Mouse (Mus musculus): ENCODE data around the gene Naa16. TPM values are rescaled to one million over a fixed set of nuclear protein-coding genes. Genes with fewer than 3 reads are reported as not detected.
"Not testable (repeated sequence)": the region's sequence is repeated elsewhere in the genome, so short reads cannot be mapped to it uniquely, and the experiment has no call there.

The Naa16 gene
- polyA plus RNA-seq (2012; fragmentation: generic; extraction: Trizol), result 3.6 TPM

DNA sequence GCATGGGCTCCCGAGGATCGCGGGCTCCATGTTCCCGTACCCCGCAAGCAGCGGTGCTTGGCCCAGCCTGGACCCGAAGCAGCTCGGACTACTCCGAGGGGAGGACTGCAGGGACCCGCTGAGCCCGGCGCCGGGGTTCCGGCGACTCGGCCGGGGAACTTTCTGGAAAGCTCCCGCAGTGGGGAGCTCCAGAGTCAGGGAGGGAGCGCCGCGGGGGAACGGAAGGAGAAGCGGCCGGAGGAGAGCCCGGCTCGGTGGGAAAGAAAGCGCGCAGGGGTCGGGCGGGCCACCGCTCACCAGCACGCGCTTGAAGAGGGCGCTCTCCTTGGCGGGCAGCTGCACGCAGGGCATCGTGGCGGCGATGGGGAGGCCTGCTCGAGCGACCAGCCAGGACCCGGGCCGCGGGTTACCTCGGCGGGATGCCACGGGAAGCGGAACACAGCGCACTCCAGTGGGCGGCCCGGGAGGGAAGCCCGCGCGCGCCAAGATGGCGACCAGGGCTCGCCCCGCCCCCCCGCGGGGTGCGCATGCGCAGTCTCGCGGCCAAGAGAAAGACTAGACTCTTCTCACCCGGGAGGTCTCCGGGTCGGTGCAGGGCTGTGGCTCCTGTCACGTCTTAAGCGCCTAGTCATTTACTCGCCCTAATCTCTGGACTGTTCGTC is at the start of gene Naa16:
TSS of gene Naa16 (minus strand) at position 514 of the 662 bp plus-strand sequence.
- peak within 1 kb of the TSS; percentile 66 for H3K4me3 ChIP-seq
- peak; percentile 54 for TF ChIP-seq SRF (IDR thresholded peaks at IDR 0.05; ENCODE audit: control insufficient read depth, insufficient read length, low read depth)
- TF ChIP-seq USF1 (IDR thresholded peaks at IDR 0.05; ENCODE audit: low read depth), result no peak
- no peak for TF ChIP-seq MAX (IDR thresholded peaks at IDR 0.05; ENCODE audit: low read depth)
- TF ChIP-seq REST (IDR thresholded peaks at IDR 0.05; ENCODE audit: insufficient read depth, insufficient read length), result no peak
- peak in 2 of 3 experiments; percentile 65 to 76 for TF ChIP-seq MYOG (IDR thresholded peaks at IDR 0.05; ENCODE audit: control insufficient read depth in 1 of 3, insufficient read depth in 1 of 3, insufficient read length in 2 of 3, low read depth in 2 of 3)
- peak; percentile 93 for TF ChIP-seq POLR2AphosphoS2 (IDR thresholded peaks at IDR 0.05; ENCODE audit: insufficient read length, low read depth)
- TF ChIP-seq POLR2A (IDR thresholded peaks at IDR 0.05; ENCODE audit: insufficient read length, low read depth), result peak; percentile 95
- TF ChIP-seq TCF12 (IDR thresholded peaks at IDR 0.05; ENCODE audit: insufficient read depth, poor library complexity, severe bottlenecking), result no peak
- peak in 2 of 3 experiments; percentile 49 to 62 for TF ChIP-seq MYOD1 (IDR thresholded peaks at IDR 0.05; ENCODE audit: control insufficient read depth in 1 of 3, insufficient read length in 2 of 3, low read depth in 2 of 3)
- TF ChIP-seq TCF3 (IDR thresholded peaks at IDR 0.05; ENCODE audit: insufficient read length, low read depth), result peak; percentile 35
- no peak for TF ChIP-seq CEBPB (IDR thresholded peaks at IDR 0.05; ENCODE audit: insufficient read depth, poor library complexity, severe bottlenecking)
- TF ChIP-seq E2F4 (IDR thresholded peaks at IDR 0.05; ENCODE audit: insufficient read depth), result peak; percentile 59
- peaks cover 47% of the 10 kb centered on the region for H3K79me2 ChIP-seq (ENCODE audit: control insufficient read depth, insufficient read depth)
- peaks cover 5% of the 10 kb centered on the region for H3K36me3 ChIP-seq (ENCODE audit: control insufficient read depth, insufficient read depth)
- H3K27me3 ChIP-seq (ENCODE audit: control insufficient read depth, insufficient read depth, insufficient read length), result no peaks in the 10 kb centered on the region
- peak within 1 kb of the TSS; percentile 77 for H3K4me2 ChIP-seq (ENCODE audit: low read depth)
- peak within 1 kb of the TSS; percentile 94 for H3ac ChIP-seq (ENCODE audit: control insufficient read depth, insufficient read length)

DNA sequence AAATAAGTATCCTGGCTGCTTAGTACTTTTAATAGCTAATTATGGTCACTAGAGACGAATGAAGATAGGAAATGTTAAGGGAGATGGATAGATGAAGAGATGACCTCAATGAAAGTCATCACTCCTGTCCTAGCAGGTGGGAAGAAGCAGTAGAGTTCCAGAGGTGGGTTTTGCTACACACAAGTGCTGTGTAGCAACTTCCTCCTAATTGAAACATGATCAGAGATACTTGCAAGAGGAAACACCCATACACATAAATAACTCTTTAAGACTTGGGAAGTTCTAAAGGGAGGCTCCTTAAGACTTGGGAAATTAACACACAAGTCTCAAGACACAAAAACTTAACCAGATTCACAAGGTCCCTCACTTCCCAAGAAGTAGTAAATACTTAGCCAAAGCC is 43.5 kb upstream of the Naa16 start:
- Histone ChIP-seq H3K27me3 (ENCODE audit: control insufficient read depth, insufficient read depth, insufficient read length) (no peaks in the 10 kb centered on the region), H3K36me3 (ENCODE audit: control insufficient read depth, insufficient read depth) (no peaks in the 10 kb centered on the region), H3K4me2 (ENCODE audit: low read depth) (no peak overlapping the region), H3K4me3 (no peak overlapping the region), H3ac (ENCODE audit: control insufficient read depth, insufficient read length) (no peak overlapping the region), H3K79me2 (ENCODE audit: control insufficient read depth, insufficient read depth) (no peaks in the 10 kb centered on the region)
- TF ChIP-seq POLR2AphosphoS2 (IDR thresholded peaks at IDR 0.05; ENCODE audit: insufficient read length, low read depth) (no peak), MAX (IDR thresholded peaks at IDR 0.05; ENCODE audit: low read depth) (no peak), REST (IDR thresholded peaks at IDR 0.05; ENCODE audit: insufficient read depth, insufficient read length) (no peak), MYOD1 (IDR thresholded peaks at IDR 0.05; ENCODE audit: control insufficient read depth in 1 of 3, insufficient read length in 2 of 3, low read depth in 2 of 3) (no peak), POLR2A (IDR thresholded peaks at IDR 0.05; ENCODE audit: insufficient read length, low read depth) (no peak), MYOG (IDR thresholded peaks at IDR 0.05; ENCODE audit: control insufficient read depth in 1 of 3, insufficient read depth in 1 of 3, insufficient read length in 2 of 3, low read depth in 2 of 3) (no peak), E2F4 (IDR thresholded peaks at IDR 0.05; ENCODE audit: insufficient read depth) (no peak), CEBPB (IDR thresholded peaks at IDR 0.05; ENCODE audit: insufficient read depth, poor library complexity, severe bottlenecking) (no peak), TCF3 (IDR thresholded peaks at IDR 0.05; ENCODE audit: insufficient read length, low read depth) (no peak), USF1 (IDR thresholded peaks at IDR 0.05; ENCODE audit: low read depth) (no peak), TCF12 (IDR thresholded peaks at IDR 0.05; ENCODE audit: insufficient read depth, poor library complexity, severe bottlenecking) (no peak), SRF (IDR thresholded peaks at IDR 0.05; ENCODE audit: control insufficient read depth, insufficient read length, low read depth) (no peak)

DNA sequence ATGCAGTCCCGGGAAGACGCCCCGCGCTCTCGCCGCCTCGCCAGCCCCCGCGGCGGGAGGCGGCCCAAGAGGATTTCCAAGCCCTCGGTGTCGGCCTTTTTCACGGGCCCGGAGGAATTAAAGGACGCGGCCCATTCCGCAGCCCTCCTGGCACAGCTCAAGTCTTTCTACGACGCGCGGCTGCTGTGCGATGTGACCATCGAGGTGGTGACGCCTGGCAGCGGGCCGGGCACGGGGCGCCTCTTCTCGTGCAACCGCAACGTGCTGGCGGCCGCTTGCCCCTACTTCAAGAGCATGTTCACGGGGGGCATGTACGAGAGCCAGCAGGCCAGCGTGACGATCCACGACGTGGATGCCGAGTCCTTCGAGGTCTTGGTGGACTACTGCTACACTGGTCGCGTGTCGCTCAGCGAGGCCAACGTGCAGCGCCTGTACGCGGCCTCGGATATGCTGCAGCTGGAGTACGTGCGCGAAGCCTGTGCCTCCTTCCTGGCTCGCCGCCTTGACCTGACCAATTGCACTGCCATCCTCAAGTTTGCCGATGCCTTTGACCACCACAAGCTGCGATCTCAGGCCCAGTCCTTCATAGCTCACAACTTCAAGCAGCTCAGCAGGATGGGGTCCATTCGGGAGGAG is 36.3 kb upstream of the Naa16 start:
- not testable (repeated sequence) for H3K36me3 ChIP-seq (ENCODE audit: control insufficient read depth, insufficient read depth); H3K27me3 ChIP-seq (ENCODE audit: control insufficient read depth, insufficient read depth, insufficient read length); H3K4me2 ChIP-seq (ENCODE audit: low read depth); H3K79me2 ChIP-seq (ENCODE audit: control insufficient read depth, insufficient read depth); H3ac ChIP-seq (ENCODE audit: control insufficient read depth, insufficient read length)
- H3K4me3 ChIP-seq, result peak overlapping the region; percentile 17

DNA sequence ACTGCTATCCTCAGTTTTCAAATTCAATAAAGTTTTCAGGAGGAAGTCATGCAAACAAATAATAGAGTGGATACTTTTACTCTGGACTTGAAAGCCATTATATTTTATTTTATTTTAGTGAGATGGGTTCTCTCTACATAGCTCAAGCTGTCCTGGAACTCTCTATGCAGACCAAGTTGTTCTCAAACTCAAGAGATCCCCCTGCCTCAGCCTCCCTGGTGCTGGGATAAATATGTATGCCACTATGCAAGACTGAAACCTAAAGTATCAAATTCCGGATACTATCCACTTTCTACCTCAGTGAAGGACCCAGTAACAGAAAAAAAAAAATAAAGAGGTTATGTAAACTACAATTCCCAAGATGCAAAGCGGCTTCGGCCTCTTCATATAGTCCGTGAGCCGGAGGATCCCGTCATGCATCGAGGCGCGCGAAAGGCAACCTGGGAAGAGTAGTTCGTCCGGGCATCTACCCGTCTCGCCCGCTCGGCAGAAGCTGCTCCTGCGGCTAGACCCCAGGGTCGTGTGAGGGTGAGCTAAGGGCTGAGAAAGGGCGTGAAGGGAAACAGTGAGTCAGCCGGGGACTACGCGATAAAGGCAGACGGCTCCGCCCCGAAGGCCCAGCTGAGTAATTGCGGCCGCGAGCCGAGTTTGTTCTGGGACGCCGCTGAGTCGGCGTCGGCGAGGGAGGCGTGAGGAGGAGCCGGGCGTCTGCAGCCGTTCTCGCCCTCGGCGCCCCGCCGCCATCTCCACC is 35.6 kb upstream of the Naa16 start, which contains the start of gene Kbtbd7:
TSS of gene Kbtbd7 (plus strand) at position 533 of the 751 bp plus-strand sequence.
- TF ChIP-seq POLR2AphosphoS2 (IDR thresholded peaks at IDR 0.05; ENCODE audit: insufficient read length, low read depth) (no peak), MYOD1 (IDR thresholded peaks at IDR 0.05; ENCODE audit: control insufficient read depth in 1 of 3, insufficient read length in 2 of 3, low read depth in 2 of 3) (no peak), POLR2A (IDR thresholded peaks at IDR 0.05; ENCODE audit: insufficient read length, low read depth) (no peak), TCF3 (IDR thresholded peaks at IDR 0.05; ENCODE audit: insufficient read length, low read depth) (no peak), E2F4 (IDR thresholded peaks at IDR 0.05; ENCODE audit: insufficient read depth) (no peak), MAX (IDR thresholded peaks at IDR 0.05; ENCODE audit: low read depth) (no peak), SRF (IDR thresholded peaks at IDR 0.05; ENCODE audit: control insufficient read depth, insufficient read length, low read depth) (no peak), TCF12 (IDR thresholded peaks at IDR 0.05; ENCODE audit: insufficient read depth, poor library complexity, severe bottlenecking) (no peak), CEBPB (IDR thresholded peaks at IDR 0.05; ENCODE audit: insufficient read depth, poor library complexity, severe bottlenecking) (no peak), MYOG (IDR thresholded peaks at IDR 0.05; ENCODE audit: control insufficient read depth in 1 of 3, insufficient read depth in 1 of 3, insufficient read length in 2 of 3, low read depth in 2 of 3) (no peak), REST (IDR thresholded peaks at IDR 0.05; ENCODE audit: insufficient read depth, insufficient read length) (no peak), USF1 (IDR thresholded peaks at IDR 0.05; ENCODE audit: low read depth) (no peak)
- Histone ChIP-seq H3K4me3 (peak within 1 kb of the TSS; percentile 17), H3K79me2 (ENCODE audit: control insufficient read depth, insufficient read depth) (no peaks in the 10 kb centered on the region), H3ac (ENCODE audit: control insufficient read depth, insufficient read length) (no peak within 1 kb of the TSS), H3K36me3 (ENCODE audit: control insufficient read depth, insufficient read depth) (no peaks in the 10 kb centered on the region), H3K4me2 (ENCODE audit: low read depth) (peak within 1 kb of the TSS; percentile 58), H3K27me3 (ENCODE audit: control insufficient read depth, insufficient read depth, insufficient read length) (no peaks in the 10 kb centered on the region)

All from myocyte (in vitro differentiated cells).